Mouse (Mus musculus) ES-Bruce4 (cell line): Measurements from ENCODE around the gene Dxo. TPM values are rescaled to one million over a fixed set of nuclear protein-coding genes. Genes with fewer than 3 reads are reported as not detected.

Experiments used
- H3K27ac ChIP-seq: 2 replicates; pipeline ENCODE4 v1.5.1; 2012; ENCODE audit warnings: low read length, inconsistent platforms; ENCODE audit not compliant: insufficient read depth
- H3K27me3 ChIP-seq: 2 replicates; pipeline ENCODE4 v1.6.1; 2012; ENCODE audit warnings: mild to moderate bottlenecking, low read length, inconsistent platforms; ENCODE audit not compliant: control insufficient read depth, poor library complexity, insufficient read depth, severe bottlenecking
- H3K36me3 ChIP-seq: 2 replicates; pipeline ENCODE4 v1.6.1; 2012; ENCODE audit warnings: inconsistent platforms, mild to moderate bottlenecking, low read length, moderate library complexity; ENCODE audit not compliant: control insufficient read depth, poor library complexity, insufficient read depth, severe bottlenecking
- H3K4me1 ChIP-seq: one replicate; pipeline ENCODE4 v1.8.1; 2011; ENCODE audit warnings: low read length; ENCODE audit not compliant: control insufficient read depth, insufficient read depth
- H3K4me3 ChIP-seq: 2 replicates; pipeline ENCODE4 v1.5.1; 2011; ENCODE audit warnings: low read depth, mild to moderate bottlenecking, low read length
- H3K9ac ChIP-seq: 2 replicates; pipeline ENCODE4 v1.6.1; 2012; ENCODE audit warnings: low read depth, mild to moderate bottlenecking, inconsistent platforms; ENCODE audit not compliant: poor library complexity, severe bottlenecking
- H3K9me3 ChIP-seq: replicated peaks from 2 replicates; pipeline ENCODE4 v1.6.1; 2012; ENCODE audit warnings: mild to moderate bottlenecking, low read length, inconsistent platforms; ENCODE audit not compliant: control insufficient read depth, poor library complexity, insufficient read depth, severe bottlenecking
- CTCF ChIP-seq: IDR thresholded peaks from one replicate; pipeline ENCODE4 v1.8.1; 2011; ENCODE audit warnings: low read depth, low read length
- EP300 ChIP-seq: IDR thresholded peaks from 2 replicates; pipeline ENCODE4 v1.6.1; 2011; ENCODE audit warnings: low read depth, low read length; ENCODE audit not compliant: insufficient read depth
- POLR2A ChIP-seq: IDR thresholded peaks from one replicate; pipeline ENCODE4 v1.8.1; 2011; ENCODE audit warnings: low read length; ENCODE audit not compliant: insufficient read depth
- polyA plus RNA-seq: library from polyadenylated mRNA; stranded (reverse); fragments of >200 nt; gene quantifications from 2 replicates; pipeline ENCODE4 v1.2.4, GENCODE M21; 2011; ENCODE audit warnings: low read depth; ENCODE audit not compliant: missing spikeins, insufficient read depth, insufficient read length

Dxo gene
- polyA plus RNA-seq, 1 experiment = 24.5 TPM

GRCm38 (mm10) chr17:34853511-34853910, 16.7 kb downstream of the Dxo start:
- Histone ChIP-seq H3K9me3 (no peaks in the 10 kb centered on the region), H3K27ac (no peak overlapping the region), H3K9ac (no peak overlapping the region), H3K36me3 (peaks cover 19% of the 10 kb centered on the region), H3K4me3 (no peak overlapping the region), H3K4me1 (no peaks in the 10 kb centered on the region), H3K27me3 (no peaks in the 10 kb centered on the region)
- TF ChIP-seq POLR2A (no peak), CTCF (no peak), EP300 (no peak)

DNA sequence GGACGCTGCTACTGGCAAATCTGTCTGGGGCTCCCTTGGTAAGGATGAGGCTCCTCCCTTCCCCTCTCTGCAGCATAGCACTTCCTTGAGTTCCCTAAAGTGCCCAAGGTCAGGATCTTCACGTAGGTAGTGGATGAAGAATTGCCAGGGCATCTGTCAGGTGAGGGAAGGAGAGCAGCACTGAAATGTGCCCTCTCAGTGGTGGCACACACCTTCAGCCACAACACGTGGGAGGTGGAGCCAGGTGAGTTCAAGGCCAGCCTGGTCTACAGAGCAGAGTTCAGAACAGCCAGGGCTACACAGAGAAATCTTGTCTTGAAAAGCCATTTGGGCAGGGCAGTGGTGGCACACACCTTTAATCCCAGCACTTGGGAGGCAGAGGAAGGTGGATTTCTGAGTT, 17.9 kb downstream of the Dxo start:
- Histone ChIP-seq H3K9ac (no peak overlapping the region), H3K4me3 (no peak overlapping the region), H3K4me1 (no peaks in the 10 kb centered on the region), H3K36me3 (peaks cover 19% of the 10 kb centered on the region), H3K9me3 (no peaks in the 10 kb centered on the region), H3K27ac (no peak overlapping the region), H3K27me3 (no peaks in the 10 kb centered on the region)
- no peak for TF ChIP-seq CTCF
- no peak for TF ChIP-seq POLR2A
- TF ChIP-seq EP300 = no peak

DNA sequence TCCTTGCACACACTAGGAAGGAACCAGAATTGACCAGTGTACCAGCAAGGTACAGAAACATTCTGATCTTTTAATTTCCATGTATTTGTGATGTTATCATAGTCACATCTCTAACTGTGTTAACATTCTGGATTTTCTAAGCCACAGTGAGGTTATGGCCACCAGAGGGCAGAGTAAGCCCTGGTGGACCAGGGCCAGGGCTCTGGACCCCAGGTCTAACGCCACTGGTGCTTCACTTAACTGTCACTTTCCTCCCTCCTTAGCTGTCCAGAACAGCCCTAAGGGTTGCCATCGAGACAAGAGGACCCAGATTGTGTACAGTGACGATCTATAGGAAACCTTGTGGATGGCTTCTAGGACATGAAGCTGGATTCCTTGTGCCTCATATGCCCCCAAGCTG, 19.0 kb downstream of the Dxo start:
- Histone ChIP-seq H3K27me3 (no peaks in the 10 kb centered on the region), H3K4me3 (no peak overlapping the region), H3K9me3 (no peaks in the 10 kb centered on the region), H3K27ac (no peak overlapping the region), H3K36me3 (peaks cover 19% of the 10 kb centered on the region), H3K9ac (no peak overlapping the region), H3K4me1 (no peaks in the 10 kb centered on the region)
- TF ChIP-seq EP300 (no peak), CTCF (peak; percentile 79)

DNA sequence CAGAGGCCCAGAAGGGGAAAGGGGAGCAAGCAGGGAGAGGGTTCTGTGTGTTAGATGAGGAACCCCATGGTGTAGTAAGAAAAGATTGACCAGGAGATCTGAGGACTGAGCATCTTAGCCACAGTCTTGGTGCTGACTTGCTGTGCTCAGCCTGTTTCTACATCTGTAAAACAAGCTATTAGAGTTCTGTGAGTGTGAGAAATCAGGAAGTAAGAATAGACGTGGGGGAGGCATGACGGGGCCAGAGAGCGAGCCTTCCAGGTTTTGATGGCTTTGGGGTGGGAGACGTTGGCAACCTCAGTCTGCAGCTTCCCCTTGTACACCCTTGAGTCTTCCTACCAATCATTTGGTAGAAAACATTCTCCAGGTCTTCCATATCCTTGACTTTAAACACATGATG, 21.9 kb downstream of the Dxo start:
- Histone ChIP-seq H3K9ac (no peak overlapping the region), H3K4me1 (no peaks in the 10 kb centered on the region), H3K27ac (no peak overlapping the region), H3K9me3 (no peaks in the 10 kb centered on the region), H3K4me3 (no peak overlapping the region), H3K27me3 (no peaks in the 10 kb centered on the region), H3K36me3 (peaks cover 17% of the 10 kb centered on the region)
- TF ChIP-seq CTCF = no peak
- no peak for TF ChIP-seq EP300
- no peak for TF ChIP-seq POLR2A

GRCm38 (mm10) chr17:34860514-34860913, 23.7 kb downstream of the Dxo start:
- peaks cover 9% of the 10 kb centered on the region for H3K36me3 ChIP-seq
- no peaks in the 10 kb centered on the region for H3K4me1 ChIP-seq
- no peaks in the 10 kb centered on the region for H3K27me3 ChIP-seq
- no peak overlapping the region for H3K27ac ChIP-seq
- TF ChIP-seq CTCF (no peak), POLR2A (no peak), EP300 (no peak)
- no peak overlapping the region for H3K4me3 ChIP-seq
- H3K9ac ChIP-seq = no peak overlapping the region
- H3K9me3 ChIP-seq = no peaks in the 10 kb centered on the region

DNA sequence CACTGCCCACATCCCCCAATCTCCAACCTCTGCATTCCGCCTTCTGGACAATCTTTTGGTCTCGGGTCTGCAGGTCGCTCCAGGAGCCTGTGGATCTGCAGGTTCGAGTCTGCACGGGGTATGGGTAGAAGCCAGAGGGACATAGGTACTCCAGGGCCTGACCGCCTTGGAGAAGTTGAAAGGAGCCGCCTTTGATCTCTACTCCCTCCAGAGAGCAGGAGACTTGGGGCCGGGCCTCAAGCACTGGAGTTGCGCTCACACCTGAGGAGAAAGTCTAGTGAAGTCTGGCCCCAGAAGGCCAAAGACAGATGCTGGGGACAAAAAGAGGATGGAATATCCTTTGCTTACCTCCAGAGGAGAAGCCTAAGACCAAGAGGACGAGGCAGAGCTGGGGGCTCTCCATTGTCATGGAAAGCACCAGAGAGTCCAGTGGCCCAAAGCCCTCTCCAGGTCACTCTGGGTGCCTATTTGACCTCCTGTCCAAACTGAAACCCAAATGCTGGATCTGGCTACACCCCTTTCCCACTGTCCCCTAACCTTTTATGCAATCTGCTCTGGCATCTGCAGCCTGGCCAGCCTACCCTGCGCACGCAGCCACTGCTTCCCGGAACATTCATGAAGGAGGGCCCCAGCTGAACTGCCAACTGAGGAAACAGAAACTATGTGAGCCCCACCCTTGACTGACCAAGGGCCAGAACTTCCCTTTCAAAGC, 25.0 kb downstream of the Dxo start:
- no peak for TF ChIP-seq POLR2A
- no peak for TF ChIP-seq EP300
- TF ChIP-seq CTCF = no peak
- no peak overlapping the region for H3K27ac ChIP-seq
- no peak overlapping the region for H3K9ac ChIP-seq

More for the DNA sequence above, 25.0 kb downstream of the Dxo start:
- no peaks in the 10 kb centered on the region for H3K36me3 ChIP-seq
- no peaks in the 10 kb centered on the region for H3K9me3 ChIP-seq
- no peaks in the 10 kb centered on the region for H3K4me1 ChIP-seq
- no peak overlapping the region for H3K4me3 ChIP-seq
- H3K27me3 ChIP-seq = no peaks in the 10 kb centered on the region
